13 mouse cellular contexts compared by ENCODE assay signal in the genomic region with DNA sequence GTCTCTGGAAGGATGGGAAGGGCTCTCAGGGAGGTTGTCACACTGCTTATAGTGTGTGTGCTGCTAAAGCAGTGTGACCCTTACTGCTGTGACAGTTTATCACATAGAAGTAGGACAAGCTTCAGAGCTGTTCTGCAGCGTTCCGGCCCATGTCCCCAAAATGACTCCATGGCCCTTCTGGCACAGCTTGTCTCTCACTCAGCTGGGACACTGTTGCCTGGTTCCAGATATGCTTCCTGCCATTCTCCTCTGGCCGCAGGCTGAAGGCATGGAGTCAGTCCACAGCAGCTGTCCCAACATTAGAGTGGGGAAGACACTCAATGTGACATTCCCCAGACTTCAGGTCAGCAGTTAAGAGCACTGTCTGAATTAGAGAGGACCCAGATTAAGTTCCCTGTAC.
"Had no signal": no experiment of that assay in that cellular context is flagged by ENCODE, and none has a peak within 500 bp of the region (broad histone marks: within the 10 kb centered on the region; RNA-seq: fewer than 3 reads in every experiment).

No protein-coding gene starts in this region.

- H3K4me1 ChIP-seq: midbrain, embryonic 12.5 days; midbrain, embryonic 15.5 days; neural tube, embryonic 13.5 days had no signal

- DNase-seq: layer of hippocampus, postnatal 36 days; liver, embryonic 13.5 days; lung, embryonic 14.5 days; retina, postnatal 1 day; right cerebral cortex, postnatal 25 days; thymus, adult 18-20 months; thymus, postnatal 36 days had no signal

- H3K9me3 ChIP-seq: liver, embryonic 13.5 days; midbrain, embryonic 12.5 days; midbrain, embryonic 15.5 days; neural tube, embryonic 13.5 days had no signal

- H3K4me3 ChIP-seq: left cerebral cortex, adult 2 months; liver, embryonic 13.5 days; midbrain, embryonic 12.5 days; midbrain, embryonic 15.5 days; neural tube, embryonic 13.5 days had no signal

- ATAC-seq: lung, postnatal 0 days; midbrain, embryonic 15.5 days had no signal

- H3K9ac ChIP-seq: liver, embryonic 13.5 days; lung, embryonic 14.5 days; midbrain, embryonic 12.5 days; midbrain, embryonic 15.5 days; neural tube, embryonic 13.5 days had no signal

- H3K27me3 ChIP-seq: liver, embryonic 13.5 days; midbrain, embryonic 12.5 days; midbrain, embryonic 15.5 days; neural tube, embryonic 13.5 days had no signal

- H3K27ac ChIP-seq: left cerebral cortex, adult 2 months; liver, embryonic 13.5 days; macrophage; midbrain, embryonic 12.5 days; midbrain, embryonic 15.5 days; neural tube, embryonic 13.5 days had no signal

- H3K4me2 ChIP-seq: liver, embryonic 13.5 days; lung, embryonic 14.5 days; midbrain, embryonic 12.5 days; midbrain, embryonic 15.5 days; neural tube, embryonic 13.5 days had no signal
